Mouse (Mus musculus): Measurements from ENCODE around the gene Celf5.

DNA sequence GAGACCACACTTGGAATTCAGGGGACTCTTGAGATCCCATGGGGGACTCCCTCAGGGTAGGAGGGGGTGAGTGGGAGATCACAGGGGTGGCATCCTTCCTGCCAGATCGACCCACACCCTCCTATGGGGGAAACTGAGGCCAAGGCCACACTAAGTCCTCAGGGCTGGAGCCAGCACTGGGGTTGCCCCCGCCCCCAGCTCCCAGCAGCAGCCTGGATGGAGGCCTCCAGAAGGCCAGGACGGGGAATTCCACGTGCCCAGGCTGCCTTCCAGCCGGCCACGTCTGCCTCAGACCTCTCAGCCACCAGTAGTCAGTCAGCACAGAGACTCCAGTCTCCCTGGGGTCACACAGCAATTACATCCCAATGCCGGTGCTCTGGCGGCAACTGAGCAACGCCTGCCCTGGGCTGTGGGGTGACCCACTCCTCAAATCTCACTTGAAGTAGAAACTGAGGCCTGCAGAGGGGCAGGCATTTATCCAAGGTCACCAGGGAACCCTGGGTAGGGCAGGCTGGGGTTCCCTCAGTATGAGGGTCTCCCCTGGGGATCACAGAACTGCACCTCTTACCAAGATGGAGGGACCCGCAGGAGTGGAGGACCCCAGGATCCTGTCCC, 57.2 kb downstream of the Celf5 start:
- TF ChIP-seq POLR2A (IDR thresholded peaks at IDR 0.05; ENCODE audit: extremely low read depth, insufficient read depth, low read length) (no peak), CTCF (IDR thresholded peaks at IDR 0.05; ENCODE audit: extremely low read depth, insufficient read depth, low read length) (no peak)

Measured in cortical plate, adult 2 months (tissue).